Mouse (Mus musculus): ENCODE measurements around the gene 4933425L06Rik. TPM values are rescaled to one million over a fixed set of nuclear protein-coding genes. Genes with fewer than 3 reads are reported as not detected.

4933425L06Rik gene
- total and polyA plus RNA-seq, 2 experiments: not detected

DNA sequence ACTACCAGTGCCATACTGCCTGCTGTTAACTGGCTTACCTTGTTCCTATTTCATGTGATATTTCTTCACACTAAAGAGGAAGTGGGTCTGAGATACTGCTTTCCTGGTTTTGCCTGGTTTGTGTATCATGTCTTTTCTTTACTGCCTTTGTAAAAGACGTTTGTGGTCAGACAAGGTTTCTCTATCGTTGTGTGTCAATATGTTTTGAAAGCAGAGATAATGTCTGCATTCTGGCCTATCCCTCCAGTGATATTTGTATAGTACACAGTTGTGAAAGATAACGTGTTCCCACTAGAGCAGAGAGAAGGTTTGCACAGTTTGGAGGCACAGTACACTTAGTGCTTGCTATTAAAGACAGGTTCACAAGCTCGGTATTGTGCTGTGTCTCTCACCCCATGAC, 58.0 kb downstream of the 4933425L06Rik start:
- TF ChIP-seq POLR2A (IDR thresholded peaks at IDR 0.05; ENCODE audit: extremely low read depth, insufficient read depth, low read length) (no peak), CTCF (IDR thresholded peaks at IDR 0.05; ENCODE audit: low read depth, low read length) (no peak)
- H3K27ac ChIP-seq (replicated peaks; ENCODE audit: insufficient read depth, low read depth, low read length): no peak overlapping the region
- no peaks in the 10 kb centered on the region for H3K4me1 ChIP-seq (ENCODE audit: control insufficient read depth, insufficient read depth, low read length)
- H3K4me3 ChIP-seq (ENCODE audit: insufficient read depth, low read depth, low read length): no peak overlapping the region
- WGBS: 7% methylated on average over 4 of the region's 4 CpGs
- H3K79me2 ChIP-seq (ENCODE audit: control insufficient read depth, insufficient read depth, low read length): no peaks in the 10 kb centered on the region
- no peak for DNase-seq (ENCODE audit: extremely low read depth, low read depth, low spot score)
- no peaks in the 10 kb centered on the region for H3K27me3 ChIP-seq (ENCODE audit: control insufficient read depth, insufficient read depth, low read length)
- H3K36me3 ChIP-seq (ENCODE audit: control insufficient read depth, insufficient read depth, low read length): no peaks in the 10 kb centered on the region
- no peak overlapping the region for H3K9ac ChIP-seq (ENCODE audit: low read depth, low read length)

GRCm38 (mm10) chr13:105146827-105147226, 64.9 kb downstream of the 4933425L06Rik start:
- Histone ChIP-seq H3K4me1 (ENCODE audit: control insufficient read depth, insufficient read depth, low read length) (no peaks in the 10 kb centered on the region), H3K9ac (ENCODE audit: low read depth, low read length) (no peak overlapping the region), H3K27me3 (ENCODE audit: control insufficient read depth, insufficient read depth, low read length) (no peaks in the 10 kb centered on the region), H3K4me3 (ENCODE audit: insufficient read depth, low read depth, low read length) (no peak overlapping the region), H3K27ac (replicated peaks; ENCODE audit: insufficient read depth, low read depth, low read length) (no peak overlapping the region), H3K79me2 (ENCODE audit: control insufficient read depth, insufficient read depth, low read length) (no peaks in the 10 kb centered on the region), H3K36me3 (ENCODE audit: control insufficient read depth, insufficient read depth, low read length) (no peaks in the 10 kb centered on the region)
- WGBS: 51% methylated on average over 1 of the region's 1 CpGs
- no peak for TF ChIP-seq POLR2A (IDR thresholded peaks at IDR 0.05; ENCODE audit: extremely low read depth, insufficient read depth, low read length)
- no peak for TF ChIP-seq CTCF (IDR thresholded peaks at IDR 0.05; ENCODE audit: low read depth, low read length)
- DNase-seq (ENCODE audit: extremely low read depth, low read depth, low spot score): no peak

DNA sequence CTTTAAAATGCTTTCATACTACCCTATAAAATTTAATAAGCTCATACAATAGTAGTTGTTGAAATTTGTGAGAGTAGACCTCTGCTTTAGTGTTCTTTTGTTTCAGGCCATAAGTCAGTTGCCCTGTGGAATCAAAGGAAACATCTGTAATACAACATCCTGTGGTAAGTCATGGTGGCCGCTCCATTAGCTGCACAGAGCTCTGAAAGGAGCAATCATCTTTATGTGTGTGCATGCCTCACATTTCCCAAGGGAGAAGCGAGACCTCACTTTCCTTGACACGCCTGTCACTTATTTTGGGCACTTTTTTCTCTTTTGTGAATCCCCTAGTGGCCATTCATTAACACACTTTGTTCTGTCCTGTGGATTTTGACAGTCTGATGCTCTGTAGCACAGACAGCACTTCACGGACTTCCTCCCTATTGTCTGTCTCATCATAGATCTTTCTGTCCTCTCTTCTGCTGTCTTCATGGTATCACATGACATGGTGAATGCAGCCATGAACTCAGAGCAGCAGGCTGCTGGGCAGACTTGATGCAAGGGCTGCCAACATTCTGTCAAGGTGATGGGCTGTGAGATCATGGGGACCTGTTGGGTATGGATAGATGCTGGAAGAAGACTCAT, 66.0 kb downstream of the 4933425L06Rik start:
- Histone ChIP-seq H3K27me3 (ENCODE audit: control insufficient read depth, insufficient read depth, low read length) (no peaks in the 10 kb centered on the region), H3K79me2 (ENCODE audit: control insufficient read depth, insufficient read depth, low read length) (no peaks in the 10 kb centered on the region), H3K9ac (ENCODE audit: low read depth, low read length) (no peak overlapping the region), H3K4me3 (ENCODE audit: insufficient read depth, low read depth, low read length) (no peak overlapping the region), H3K4me1 (ENCODE audit: control insufficient read depth, insufficient read depth, low read length) (no peaks in the 10 kb centered on the region), H3K27ac (replicated peaks; ENCODE audit: insufficient read depth, low read depth, low read length) (no peak overlapping the region), H3K36me3 (ENCODE audit: control insufficient read depth, insufficient read depth, low read length) (no peaks in the 10 kb centered on the region)
- no peak for DNase-seq (ENCODE audit: extremely low read depth, low read depth, low spot score)
- WGBS: 80% methylated on average over 4 of the region's 4 CpGs
- no peak for TF ChIP-seq CTCF (IDR thresholded peaks at IDR 0.05; ENCODE audit: low read depth, low read length)
- TF ChIP-seq POLR2A (IDR thresholded peaks at IDR 0.05; ENCODE audit: extremely low read depth, insufficient read depth, low read length): no peak

- Histone ChIP-seq H3K36me3 (ENCODE audit: control insufficient read depth, insufficient read depth, low read length) (no peaks in the 10 kb centered on the region), H3K27me3 (ENCODE audit: control insufficient read depth, insufficient read depth, low read length) (no peaks in the 10 kb centered on the region), H3K9ac (ENCODE audit: low read depth, low read length) (no peak overlapping the region), H3K79me2 (ENCODE audit: control insufficient read depth, insufficient read depth, low read length) (no peaks in the 10 kb centered on the region), H3K4me1 (ENCODE audit: control insufficient read depth, insufficient read depth, low read length) (no peaks in the 10 kb centered on the region), H3K4me3 (ENCODE audit: insufficient read depth, low read depth, low read length) (no peak overlapping the region), H3K27ac (replicated peaks; ENCODE audit: insufficient read depth, low read depth, low read length) (no peak overlapping the region)
- 83% methylated on average over 3 of the region's 3 CpGs for WGBS
- no peak for DNase-seq (ENCODE audit: extremely low read depth, low read depth, low spot score)
- no peak for TF ChIP-seq CTCF (IDR thresholded peaks at IDR 0.05; ENCODE audit: low read depth, low read length)
- no peak for TF ChIP-seq POLR2A (IDR thresholded peaks at IDR 0.05; ENCODE audit: extremely low read depth, insufficient read depth, low read length)
These were observed 68.1 kb downstream of the 4933425L06Rik start for GRCm38 (mm10) chr13:105150006-105150405.

DNA sequence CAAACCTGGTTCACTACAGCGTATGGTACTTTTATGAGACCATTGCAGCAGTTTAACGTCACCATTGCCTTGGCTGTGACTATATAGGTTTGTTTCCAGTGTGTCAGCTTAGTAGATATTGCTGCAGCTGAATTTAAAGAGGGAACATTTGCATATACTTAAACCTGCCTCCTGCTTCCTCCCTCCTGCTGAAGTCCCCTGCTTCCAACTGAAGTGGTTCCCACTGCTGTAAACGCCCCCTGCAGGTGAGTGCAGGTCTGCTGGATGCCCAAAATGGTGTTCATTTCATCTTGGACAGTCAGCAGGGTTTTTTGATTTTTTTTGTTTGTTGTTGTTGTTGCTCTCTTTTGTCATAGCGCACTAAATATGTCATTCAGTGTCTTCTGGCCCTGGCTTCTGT, 72.0 kb downstream of the 4933425L06Rik start:
- Histone ChIP-seq H3K27ac (replicated peaks; ENCODE audit: insufficient read depth, low read depth, low read length) (no peak overlapping the region), H3K36me3 (ENCODE audit: control insufficient read depth, insufficient read depth, low read length) (no peaks in the 10 kb centered on the region), H3K79me2 (ENCODE audit: control insufficient read depth, insufficient read depth, low read length) (no peaks in the 10 kb centered on the region), H3K9ac (ENCODE audit: low read depth, low read length) (no peak overlapping the region), H3K27me3 (ENCODE audit: control insufficient read depth, insufficient read depth, low read length) (no peaks in the 10 kb centered on the region), H3K4me3 (ENCODE audit: insufficient read depth, low read depth, low read length) (no peak overlapping the region), H3K4me1 (ENCODE audit: control insufficient read depth, insufficient read depth, low read length) (no peaks in the 10 kb centered on the region)
- 68% methylated on average over 4 of the region's 4 CpGs for WGBS
- TF ChIP-seq POLR2A (IDR thresholded peaks at IDR 0.05; ENCODE audit: extremely low read depth, insufficient read depth, low read length) (no peak), CTCF (IDR thresholded peaks at IDR 0.05; ENCODE audit: low read depth, low read length) (peak; percentile 65)
- DNase-seq (ENCODE audit: extremely low read depth, low read depth, low spot score): peak; percentile 5

GRCm38 (mm10) chr13:105165441-105165840, 83.5 kb downstream of the 4933425L06Rik start:
- no peak for DNase-seq (ENCODE audit: extremely low read depth, low read depth, low spot score)
- no peaks in the 10 kb centered on the region for H3K79me2 ChIP-seq (ENCODE audit: control insufficient read depth, insufficient read depth, low read length)
- H3K36me3 ChIP-seq (ENCODE audit: control insufficient read depth, insufficient read depth, low read length): no peaks in the 10 kb centered on the region
- no peak overlapping the region for H3K27ac ChIP-seq (replicated peaks; ENCODE audit: insufficient read depth, low read depth, low read length)
- H3K4me3 ChIP-seq (ENCODE audit: insufficient read depth, low read depth, low read length): no peak overlapping the region
- H3K4me1 ChIP-seq (ENCODE audit: control insufficient read depth, insufficient read depth, low read length): no peaks in the 10 kb centered on the region
- WGBS: 80% methylated on average over 6 of the region's 6 CpGs
- no peak overlapping the region for H3K9ac ChIP-seq (ENCODE audit: low read depth, low read length)
- H3K27me3 ChIP-seq (ENCODE audit: control insufficient read depth, insufficient read depth, low read length): no peaks in the 10 kb centered on the region
- TF ChIP-seq POLR2A (IDR thresholded peaks at IDR 0.05; ENCODE audit: extremely low read depth, insufficient read depth, low read length): no peak
- TF ChIP-seq CTCF (IDR thresholded peaks at IDR 0.05; ENCODE audit: low read depth, low read length): no peak

Other genes with a start within 250 kb of the 4933425L06Rik start
- not detected in 2 replicates for gene Shisal2b, start 218.2 kb upstream of the 4933425L06Rik start, total RNA-seq (2014; rRNA removed)
- not detected in 2 replicates for gene Shisal2b, start 218.2 kb upstream of the 4933425L06Rik start, polyA plus RNA-seq (2012; rRNA removed)
- gene Rgs7bp, start 27.2 kb upstream of the 4933425L06Rik start, total RNA-seq (2014; rRNA removed): 0.46 and 0.47 TPM in 2 replicates
- gene Rgs7bp, start 27.2 kb upstream of the 4933425L06Rik start, polyA plus RNA-seq (2012; rRNA removed): 0.05 and 0.12 TPM in 2 replicates
- gene Rnf180, start 212.7 kb downstream of the 4933425L06Rik start, total RNA-seq (2014; rRNA removed): 0.54 and 0.74 TPM in 2 replicates
- 0.15 and 0.20 TPM in 2 replicates for gene Rnf180, start 212.7 kb downstream of the 4933425L06Rik start, polyA plus RNA-seq (2012; rRNA removed)

Measured in liver, adult 2 months (tissue).